Mouse (Mus musculus) layer of hippocampus, adult 9-10 months (tissue): ENCODE measurements around the gene Opa1.

Source experiments
- DNase-seq: peaks from one replicate; pipeline ENCODE4 v3.0.0; 2022; ENCODE audit warnings: low spot score

Opa1 gene

DNA sequence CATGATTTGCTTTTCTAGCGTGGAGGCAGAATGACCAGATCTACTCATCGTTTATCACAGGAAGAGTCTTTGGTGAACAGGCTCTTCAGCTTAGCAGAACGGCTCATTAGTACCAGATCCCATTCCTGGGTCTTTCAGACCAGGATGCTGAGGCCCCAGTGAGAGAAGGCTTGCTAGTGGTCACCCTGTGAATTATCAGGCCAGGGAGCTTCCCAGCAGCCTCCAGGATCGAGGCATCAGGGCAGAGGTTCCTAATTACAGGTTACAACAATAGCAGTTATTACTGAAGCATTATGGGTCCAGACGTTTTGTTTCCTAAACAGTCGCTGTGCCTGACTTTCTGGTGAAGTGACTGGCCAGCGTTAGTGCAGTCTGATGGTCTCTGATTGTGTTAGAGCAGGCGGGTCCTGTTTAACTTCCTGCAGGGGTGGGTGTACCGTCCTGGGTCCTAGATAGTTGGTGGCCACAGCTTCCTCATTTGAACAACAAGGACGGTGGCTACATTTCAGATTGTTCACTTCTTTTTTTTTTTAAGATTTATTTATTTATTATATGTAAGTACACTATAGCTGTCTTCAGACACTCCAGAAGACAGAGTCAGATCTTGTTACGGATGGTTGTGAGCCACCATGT, 110.2 kb downstream of the Opa1 start:
- no peak for DNase-seq

DNA sequence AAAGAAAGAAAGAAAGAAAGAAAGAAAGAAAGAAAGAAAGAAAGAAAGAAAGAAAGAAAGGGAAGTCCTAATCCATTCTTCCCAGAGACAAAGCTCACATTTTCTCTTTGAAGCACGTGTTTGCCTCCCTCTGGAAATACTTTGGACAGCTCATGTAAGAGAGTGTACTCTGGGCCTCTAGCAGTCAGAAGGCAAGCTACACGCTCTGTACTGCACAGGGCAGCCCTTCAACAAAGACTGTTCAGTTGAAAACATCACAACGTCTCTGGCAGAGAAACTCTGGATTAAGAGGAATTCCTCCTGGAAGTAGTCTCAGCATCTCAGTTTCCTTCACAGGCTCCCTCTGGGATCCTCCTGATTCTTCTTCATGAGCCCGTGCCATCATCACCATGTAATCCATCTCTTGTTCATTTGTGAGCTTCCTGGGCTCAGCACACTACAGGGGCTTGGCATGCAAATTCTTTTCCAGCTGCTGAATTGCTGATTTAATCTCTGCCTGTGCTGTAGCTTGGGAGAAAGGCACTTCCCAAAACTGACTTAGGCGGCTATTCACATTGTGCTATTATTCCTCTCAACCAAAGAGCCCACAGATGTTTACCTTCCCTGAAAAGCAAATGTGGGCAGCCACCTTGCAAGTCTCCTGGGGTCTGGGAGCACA, 114.0 kb downstream of the Opa1 start:
- DNase-seq, result no peak

DNA sequence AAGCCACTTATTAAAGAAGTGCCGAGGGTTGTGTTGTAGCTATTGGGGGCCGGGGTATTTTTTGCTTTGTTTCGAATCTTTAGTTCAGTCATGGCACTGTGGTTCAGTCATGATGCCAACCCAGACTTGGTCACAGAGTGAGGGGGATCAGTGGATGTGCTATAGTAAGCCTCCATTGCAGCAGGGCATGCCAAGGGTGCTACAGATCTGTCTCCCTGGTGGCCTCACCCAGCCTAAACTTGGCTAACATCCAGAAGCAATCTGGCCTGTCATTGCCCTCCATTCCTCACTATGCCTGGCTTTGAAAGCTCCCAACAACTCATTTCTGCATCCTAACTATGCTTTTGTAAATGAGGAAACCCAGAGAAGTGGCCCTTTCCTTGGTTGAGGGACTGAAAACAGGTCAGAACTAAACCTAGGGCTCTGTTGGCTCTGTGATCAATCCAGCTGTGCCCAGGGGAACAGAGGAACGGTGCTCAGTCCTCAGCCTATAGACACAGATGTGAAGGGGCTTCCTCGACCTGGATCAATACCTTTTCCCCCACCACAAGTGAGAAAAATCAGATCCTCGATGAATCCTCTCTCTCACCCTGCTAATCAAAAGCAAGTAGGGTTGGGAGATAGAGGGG, 114.8 kb downstream of the Opa1 start:
- DNase-seq, result no peak

DNA sequence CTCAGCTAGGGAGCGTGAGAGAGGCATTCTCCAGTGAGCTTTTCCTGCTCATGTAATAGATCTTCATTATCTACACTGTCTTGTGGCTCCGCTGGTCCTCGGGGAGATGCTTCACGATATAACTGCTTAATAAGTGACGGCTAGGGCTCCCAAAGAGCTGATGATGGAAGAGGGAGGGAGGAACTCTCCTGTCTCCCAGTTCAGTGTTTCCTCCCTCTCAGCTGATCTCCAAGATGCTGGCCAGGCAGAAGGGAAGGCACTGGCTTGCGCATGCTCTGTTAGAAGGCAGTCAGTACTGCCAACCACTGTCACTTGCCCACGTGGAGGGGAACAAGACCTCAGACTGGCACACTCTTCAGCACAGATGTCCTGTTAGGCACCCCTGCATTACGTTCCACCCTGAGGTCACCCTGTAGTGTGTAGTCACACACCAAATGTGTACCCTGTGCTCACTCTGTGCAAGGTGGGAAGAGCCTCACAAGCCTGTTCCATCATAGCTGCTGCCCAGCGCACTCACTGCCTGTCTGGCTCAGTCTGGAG, 115.4 kb downstream of the Opa1 start:
- no peak for DNase-seq
